Mouse (Mus musculus) liver, embryonic 12.5 days (tissue): ENCODE results near the gene Fpr-rs6. TPM values are rescaled to one million over a fixed set of nuclear protein-coding genes. Genes with fewer than 3 reads are reported as not detected.

Experiments
- ATAC-seq: fragments of 200-750 bp; cut with Nextera tagmentation; 2 replicates; pipeline ENCODE4 v1.8.0; 2017; ENCODE audit warnings: moderate number of reproducible peaks, mild to moderate bottlenecking, moderate library complexity
- H3K27ac ChIP-seq: fragments of 300-500 bp; sonication (generic); 2 replicates; pipeline ENCODE4 v1.5.1; 2016; ENCODE audit warnings: mild to moderate bottlenecking
- H3K27me3 ChIP-seq: fragments of 300-500 bp; sonication (generic); replicated peaks from 2 replicates; pipeline ENCODE4 v1.6.1; 2016; ENCODE audit warnings: mild to moderate bottlenecking, moderate library complexity
- H3K36me3 ChIP-seq: fragments of 300-500 bp; sonication (generic); 2 replicates; pipeline ENCODE4 v1.6.1; 2016; ENCODE audit warnings: mild to moderate bottlenecking, moderate library complexity
- H3K4me1 ChIP-seq: fragments of 300-500 bp; sonication (generic); 2 replicates; pipeline ENCODE4 v1.6.1; 2016
- H3K4me2 ChIP-seq: fragments of 300-500 bp; sonication (generic); 2 replicates; pipeline ENCODE4 v1.6.1; 2016; ENCODE audit warnings: mild to moderate bottlenecking, moderate library complexity
- H3K4me3 ChIP-seq: fragments of 300-500 bp; sonication (generic); 2 replicates; pipeline ENCODE4 v1.5.1; 2016; ENCODE audit warnings: mild to moderate bottlenecking, moderate library complexity
- H3K9ac ChIP-seq: fragments of 300-500 bp; sonication (generic); 2 replicates; pipeline ENCODE4 v1.6.1; 2016; ENCODE audit warnings: mild to moderate bottlenecking, moderate library complexity
- H3K9me3 ChIP-seq: fragments of 300-500 bp; sonication (generic); replicated peaks from 2 replicates; pipeline ENCODE4 v1.6.1; 2016; ENCODE audit warnings: mild to moderate bottlenecking, moderate library complexity
- polyA plus RNA-seq: library from polyadenylated mRNA; unstranded; fragments of >200 nt; fragmentation: Nextera tagmentation; extraction: Ambion mirVana; gene quantifications from 2 replicates; pipeline ENCODE4 v1.2.1, GENCODE M21; 2016

Gene Fpr-rs6
- polyA plus RNA-seq: not detected in 2 replicates

GRCm38 (mm10) chr17:20182997-20183396 lies at the start of gene Fpr-rs6:
Gene Fpr-rs6 (minus strand): TSS chr17:20183097.
- no peaks in the 10 kb centered on the region for H3K4me1 ChIP-seq

More at GRCm38 (mm10) chr17:20182997-20183396, at the start of gene Fpr-rs6:
- Histone ChIP-seq H3K4me3 (no peak within 1 kb of the TSS), H3K9me3 (no peaks in the 10 kb centered on the region), H3K36me3 (no peaks in the 10 kb centered on the region), H3K4me2 (no peak within 1 kb of the TSS), H3K9ac (no peak within 1 kb of the TSS), H3K27me3 (no peaks in the 10 kb centered on the region), H3K27ac (no peak within 1 kb of the TSS)
- ATAC-seq: no peak

Other genes with a start within 250 kb of the Fpr-rs6 start
- gene Vmn2r104, start 134.8 kb downstream of the Fpr-rs6 start, polyA plus RNA-seq: not detected in 2 replicates
- gene Fpr-rs7, start 68.9 kb downstream of the Fpr-rs6 start, polyA plus RNA-seq: not detected in 2 replicates
- gene Vmn2r105, start 52.0 kb upstream of the Fpr-rs6 start, polyA plus RNA-seq: not detected in 2 replicates
- gene Vmn2r106, start 102.5 kb upstream of the Fpr-rs6 start, polyA plus RNA-seq: not detected in 2 replicates
- gene Vmn2r107, start 162.1 kb upstream of the Fpr-rs6 start, polyA plus RNA-seq: not detected in 2 replicates
- not detected in 2 replicates for gene Vmn1r224, start 231.0 kb upstream of the Fpr-rs6 start, polyA plus RNA-seq